Mouse (Mus musculus) layer of hippocampus, postnatal 10 days (tissue): ENCODE results near the gene Ube2m. TPM values are rescaled to one million over a fixed set of nuclear protein-coding genes. Genes with fewer than 3 reads are reported as not detected.
"Not testable (repeated sequence)": the region's sequence is repeated elsewhere in the genome, so short reads cannot be mapped to it uniquely, and the experiment has no call there.

Source experiments
- DNase-seq, 2 experiments: peaks; one replicate each; pipeline ENCODE4 v3.0.0; 2021; ENCODE audit warnings: low spot score in 2 of 2
- long read RNA-seq: library from polyadenylated mRNA; stranded (forward); transcript quantifications from one replicate; pipeline ENCODE4 v2.0.0, GENCODE M21; 2023
- total RNA-seq, 2 experiments: library from RNA; stranded (reverse); gene quantifications; 2 replicates each; pipeline ENCODE4 v1.2.3; 2021

Ube2m gene
- total RNA-seq, result 100 to 1,000 TPM; 198 to 220 TPM
- long read RNA-seq, transcript Ube2m-201 (6 exons, 1,472 nt), result major isoform, 444 of 462 reads
- long read RNA-seq, partial matches to known transcripts, result 4 of 462 reads
- long read RNA-seq, other reads (novel, unspliced or antisense), result 11 of 462 reads

DNA sequence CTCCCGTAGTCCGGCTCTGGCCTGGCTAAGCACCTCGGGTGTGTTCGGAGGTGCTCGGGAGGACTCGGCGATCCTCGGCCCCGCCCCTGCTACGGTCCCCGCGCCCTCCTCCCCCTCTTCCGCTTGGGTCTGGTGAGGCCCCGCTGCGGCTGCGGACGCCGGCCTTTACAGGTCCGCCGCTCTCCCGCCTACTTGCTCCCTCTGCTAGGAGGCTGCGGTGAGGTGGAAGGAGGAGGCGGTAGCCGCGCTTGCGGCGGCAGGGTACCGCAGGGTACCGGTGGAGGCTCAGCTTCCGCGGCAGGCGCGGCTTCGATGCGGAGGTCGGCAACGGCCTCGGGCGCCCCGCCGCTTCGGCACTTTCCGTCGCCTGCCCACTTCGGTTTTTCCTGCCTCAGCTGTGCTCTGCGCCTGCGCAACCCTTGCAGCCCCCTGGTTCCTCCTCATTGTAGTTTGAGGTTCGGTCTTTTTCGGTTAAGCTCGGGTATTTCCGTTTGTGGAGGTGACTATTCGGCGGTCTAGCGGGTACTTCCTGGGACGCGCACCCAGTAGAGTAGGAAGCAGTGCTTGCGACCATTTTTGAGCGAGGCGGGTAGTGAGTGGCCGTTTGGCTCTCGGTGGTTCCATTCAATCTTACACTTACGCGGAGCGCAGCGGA, at the start of gene Ube2m:
Gene Ube2m (minus strand): TSS at position 375 of the 655 bp plus-strand sequence.
- peak; percentile 100 for DNase-seq

DNA sequence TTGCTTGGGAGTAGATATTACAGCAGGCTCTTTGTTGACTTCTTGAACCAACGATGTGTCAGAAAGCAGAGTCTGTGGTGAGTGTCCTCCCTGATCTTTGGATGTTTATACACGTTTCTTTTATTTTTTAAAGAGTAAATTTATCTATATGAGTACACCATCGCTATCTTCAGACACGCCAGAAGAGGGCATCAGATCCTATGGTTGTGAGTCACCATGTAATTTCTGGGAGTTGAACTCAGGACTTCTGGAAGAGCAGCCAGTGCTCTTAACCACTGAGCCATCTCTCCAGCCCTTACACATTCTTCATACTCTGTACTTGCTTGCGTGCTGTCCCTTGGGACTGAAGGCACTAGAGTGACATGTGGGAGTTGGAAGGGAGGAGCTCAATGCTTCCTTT, 34.2 kb upstream of the Ube2m start:
- DNase-seq, result no peak

DNA sequence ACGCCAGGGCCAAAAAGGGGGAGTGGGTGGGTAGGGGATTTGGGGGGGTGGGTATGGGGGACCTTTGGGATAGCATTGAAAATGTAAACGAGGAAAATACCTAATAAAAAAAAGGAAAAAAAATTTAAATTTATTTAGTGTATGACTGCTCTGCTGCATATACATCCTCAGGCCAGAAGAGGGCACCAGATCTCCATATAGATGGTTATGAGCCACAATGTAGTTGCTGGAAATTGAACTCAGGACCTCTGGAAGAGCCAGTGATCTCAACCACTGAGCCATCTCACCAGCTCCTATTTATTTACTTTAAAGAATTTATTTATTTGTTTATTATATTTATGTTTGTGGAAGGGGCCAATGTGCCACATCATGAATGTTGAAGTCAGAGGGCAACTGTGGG, 25.3 kb upstream of the Ube2m start:
- DNase-seq, result not testable (repeated sequence)

DNA sequence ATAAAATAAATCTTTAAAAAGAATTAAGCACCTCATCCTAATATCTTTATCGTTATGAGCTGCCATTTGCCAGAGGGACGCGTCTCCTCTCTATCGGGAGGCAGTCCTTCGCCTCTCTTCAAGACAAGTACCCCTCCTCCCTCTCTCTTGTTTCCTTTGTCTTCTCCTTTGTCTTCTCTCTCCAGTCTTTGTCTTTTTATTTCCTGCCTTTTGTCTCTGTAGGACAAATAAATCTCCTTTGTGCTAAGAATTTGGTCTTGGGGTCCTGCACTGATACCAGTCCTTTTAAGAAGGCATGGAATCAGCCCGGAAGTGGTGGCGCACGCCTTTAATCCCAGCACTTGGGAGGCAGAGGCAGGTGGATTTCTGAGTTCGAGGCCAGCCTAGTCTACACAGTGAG, 21.5 kb upstream of the Ube2m start:
- no peak for DNase-seq

DNA sequence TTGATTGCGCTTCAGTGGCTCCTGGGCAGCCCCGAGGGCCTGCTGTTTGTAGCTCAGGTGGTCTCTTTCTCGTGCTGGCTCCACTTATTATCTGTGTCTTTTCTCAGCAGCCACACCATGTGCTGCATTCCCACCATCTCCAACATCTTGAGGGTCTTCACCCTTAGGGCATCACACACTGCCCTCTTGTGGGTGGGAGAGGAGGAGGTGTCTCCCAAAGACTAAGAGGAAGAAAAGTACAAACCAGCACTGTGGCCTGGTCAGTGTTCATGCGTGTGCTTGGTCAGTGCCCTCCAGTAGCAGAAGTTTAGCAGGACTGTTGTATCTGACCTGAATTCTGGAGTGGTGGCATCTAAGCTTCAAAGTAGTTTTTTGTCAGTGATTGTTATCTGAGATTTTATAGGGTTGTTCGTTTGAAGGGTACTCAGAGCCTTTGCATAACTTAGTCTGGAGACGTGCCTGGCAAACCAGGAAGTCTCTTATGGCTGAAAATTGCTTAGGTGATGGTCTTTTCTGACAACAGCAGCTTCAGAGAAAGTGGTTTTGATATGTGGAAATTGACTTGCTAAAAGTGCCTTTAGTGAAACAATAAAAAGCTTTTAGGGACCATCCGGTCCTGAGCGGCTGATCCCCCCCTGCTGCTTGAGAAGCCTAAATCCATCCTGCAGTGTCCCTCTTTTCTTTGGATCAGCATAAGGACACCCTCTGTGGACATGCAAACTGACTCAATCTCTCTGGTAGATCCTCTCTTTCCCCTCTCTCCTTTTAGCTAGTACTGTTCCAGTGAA, 19.0 kb upstream of the Ube2m start:
- DNase-seq, result no peak

DNA sequence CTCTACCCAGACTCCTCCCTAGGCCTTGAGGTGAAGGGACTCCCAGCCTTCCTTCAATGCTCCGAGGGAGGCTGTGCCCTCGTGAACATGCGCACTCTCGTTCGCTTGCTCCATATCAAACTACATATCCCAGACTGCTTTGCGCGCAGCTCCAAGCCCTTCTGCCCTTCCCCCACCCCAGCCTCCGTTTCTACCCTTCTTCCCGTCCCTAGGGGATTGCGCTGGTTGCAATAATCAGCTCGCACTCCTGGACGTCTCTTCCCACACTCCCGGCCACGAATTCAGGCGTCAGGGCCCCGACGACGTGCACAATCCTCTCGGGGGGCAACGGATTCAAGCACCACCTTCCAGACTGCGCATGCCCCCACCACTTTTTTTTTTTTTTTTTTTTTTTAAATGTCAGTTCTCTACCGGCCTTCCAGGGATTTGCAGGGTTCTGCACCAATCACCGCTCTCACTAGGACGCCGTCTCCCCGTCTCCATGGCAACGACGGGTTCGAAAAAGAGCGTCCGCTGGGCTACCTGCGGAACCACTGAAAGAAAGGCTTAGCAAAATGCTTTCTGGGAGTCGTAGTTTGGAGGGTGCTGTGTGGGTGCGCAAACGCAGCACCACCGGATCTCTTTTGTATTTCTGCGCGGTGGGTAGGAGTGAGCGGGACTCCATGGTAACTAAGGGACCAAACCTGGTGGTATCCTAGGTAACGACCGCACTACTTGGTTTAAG, 16.4 kb upstream of the Ube2m start, which contains the start of gene Mzf1:
Gene Mzf1 (minus strand): TSS at position 478 of the 724 bp plus-strand sequence.
- peak; percentile 92 to 94 for DNase-seq

DNA sequence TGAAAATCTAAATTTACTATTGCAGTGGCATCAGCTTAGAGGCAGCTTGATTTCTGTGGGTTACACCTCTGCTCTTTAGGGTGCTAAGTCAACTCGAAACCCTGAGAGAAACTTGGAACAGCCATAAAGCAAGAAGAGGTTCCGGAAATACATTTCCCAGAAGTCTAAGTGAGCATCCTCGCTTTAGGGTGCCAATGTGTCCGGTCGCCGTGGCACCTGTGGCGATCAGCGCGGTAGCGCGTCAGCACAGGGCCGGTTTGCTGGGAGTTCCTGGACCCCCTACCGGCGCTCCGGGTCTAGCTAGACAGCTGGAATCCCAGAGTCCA, 15.8 kb upstream of the Ube2m start:
- DNase-seq, result no peak

DNA sequence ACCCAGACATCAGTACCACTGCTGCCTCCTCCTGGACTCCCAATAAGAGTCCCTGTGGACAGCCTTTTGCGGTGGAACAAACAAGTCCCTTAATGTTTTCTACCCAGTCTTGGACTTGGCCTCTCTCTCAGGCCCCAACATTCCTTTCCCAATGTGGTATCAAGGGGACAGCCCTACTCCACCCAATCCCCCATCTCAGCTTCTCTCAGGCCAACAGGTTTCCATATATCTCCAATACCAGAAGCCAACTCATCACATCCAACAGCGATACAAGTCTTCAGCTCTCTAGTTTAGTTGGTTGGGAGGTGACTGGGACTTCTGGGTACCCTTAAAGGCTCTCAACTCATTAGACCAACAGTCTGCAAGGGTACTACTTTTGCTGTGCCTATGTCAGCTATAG, 15.4 kb upstream of the Ube2m start:
- DNase-seq, result no peak

DNA sequence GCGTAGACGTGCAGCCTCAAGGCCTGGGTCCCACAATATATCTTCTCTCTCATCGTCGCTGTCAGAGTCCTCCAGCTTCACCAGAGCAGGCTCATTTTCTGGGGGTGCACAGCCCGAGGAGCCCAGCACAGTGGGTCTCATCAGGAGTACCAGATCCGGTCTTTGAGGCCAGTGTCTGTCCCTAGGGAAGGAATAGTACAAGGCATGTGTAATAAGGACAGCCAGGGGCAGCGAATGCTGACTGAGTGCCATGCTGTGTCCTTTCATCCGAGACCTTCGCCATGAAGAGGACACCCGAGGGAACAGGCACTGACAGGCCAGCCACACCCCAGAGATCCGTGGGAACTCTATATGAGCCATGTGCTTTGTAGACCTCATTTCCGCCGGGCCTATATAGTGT, 14.9 kb upstream of the Ube2m start:
- DNase-seq, result no peak

DNA sequence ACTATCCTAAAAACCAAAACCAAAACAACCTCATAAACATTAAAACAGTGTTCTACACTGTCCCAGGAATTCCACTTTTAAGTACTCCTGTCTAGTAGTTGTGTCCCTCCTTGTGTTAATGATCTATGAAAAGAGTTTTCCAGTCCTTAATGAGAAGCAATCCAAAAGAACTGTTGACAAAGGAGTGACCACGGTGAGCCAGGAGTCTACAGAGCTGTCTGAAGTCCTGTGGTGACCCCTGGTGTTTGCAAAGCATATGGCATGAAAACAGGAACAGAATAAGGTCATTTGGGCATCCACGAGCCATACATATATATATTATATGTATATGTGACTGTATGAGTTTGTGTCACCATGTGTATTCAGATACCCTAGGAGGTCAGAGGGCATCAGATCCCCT, 8.0 kb upstream of the Ube2m start:
- peak in 1 of 2 experiments; percentile 60 for DNase-seq

DNA sequence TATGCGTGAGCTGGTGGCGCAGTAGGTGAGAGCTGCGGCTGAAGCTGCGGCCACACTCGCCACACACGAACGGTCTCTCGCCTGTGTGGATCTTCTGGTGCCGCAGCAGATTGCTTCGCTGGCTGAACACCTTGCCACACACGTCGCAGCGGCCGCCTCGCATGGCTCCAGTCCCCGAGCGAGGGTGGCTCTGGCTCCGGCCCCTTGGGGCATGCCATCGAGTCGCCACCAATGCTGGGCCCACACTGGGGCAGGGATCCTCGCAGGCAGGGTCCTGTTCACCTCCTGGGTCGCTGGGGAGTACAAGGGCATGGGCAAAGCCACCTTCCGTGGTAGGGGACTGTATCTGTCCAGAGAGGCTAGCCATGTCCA, 6.2 kb upstream of the Ube2m start:
- no peak for DNase-seq

DNA sequence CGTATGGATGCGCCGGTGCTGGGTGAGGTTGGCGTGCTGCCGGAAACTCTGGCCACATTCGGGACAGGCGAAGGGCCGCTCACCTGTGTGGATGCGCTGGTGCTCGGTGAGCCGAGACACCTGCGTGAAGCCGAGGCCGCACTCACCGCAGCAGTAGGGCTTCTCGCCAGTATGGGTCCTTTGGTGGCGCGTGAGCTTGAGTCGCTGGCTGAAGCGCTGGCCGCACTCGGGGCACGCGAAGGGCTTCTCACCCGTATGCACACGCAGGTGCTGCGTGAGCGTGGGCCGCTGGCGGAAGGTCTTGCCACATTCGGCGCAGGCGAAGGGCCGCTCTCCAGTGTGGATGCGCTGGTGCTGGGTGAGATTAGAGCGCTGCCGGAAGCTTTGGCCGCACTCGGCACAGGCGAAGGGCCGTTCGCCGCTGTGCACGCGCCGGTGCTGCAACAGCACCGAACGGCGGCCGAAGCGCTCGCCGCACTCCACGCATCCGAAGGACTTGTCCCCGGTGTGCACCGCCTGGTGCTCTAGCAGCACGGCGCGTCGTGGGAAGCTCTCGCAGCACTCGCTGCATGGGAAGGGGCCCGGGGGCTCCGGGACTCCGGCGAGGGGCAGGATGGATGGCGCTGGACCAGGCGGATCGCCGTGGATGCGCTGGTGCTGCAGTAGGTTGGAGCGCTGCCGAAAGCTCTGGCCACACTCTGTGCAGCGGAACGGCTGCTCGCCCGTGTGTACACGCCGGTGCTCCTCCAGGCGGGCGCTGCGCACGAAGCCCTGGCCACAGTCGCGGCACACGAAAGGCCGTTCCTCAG, 5.6 kb upstream of the Ube2m start:
- DNase-seq, result peak; percentile 61 to 67

DNA sequence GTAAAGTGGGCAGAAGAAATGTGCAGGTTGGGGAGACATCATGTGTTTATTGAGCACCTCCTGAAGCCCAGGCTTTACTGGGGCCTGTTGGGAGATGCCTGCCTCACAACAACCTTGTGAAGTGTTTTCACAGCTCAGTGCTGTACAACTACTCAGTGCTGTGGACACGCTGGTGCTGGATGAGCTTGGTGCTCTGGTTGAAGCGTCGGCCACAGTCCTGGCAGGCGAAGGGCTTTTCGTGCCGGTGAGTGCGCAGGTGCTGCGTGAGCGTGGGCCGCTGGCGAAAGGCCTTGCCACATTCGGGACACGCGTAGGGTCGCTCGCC, 5.0 kb upstream of the Ube2m start:
- no peak for DNase-seq

DNA sequence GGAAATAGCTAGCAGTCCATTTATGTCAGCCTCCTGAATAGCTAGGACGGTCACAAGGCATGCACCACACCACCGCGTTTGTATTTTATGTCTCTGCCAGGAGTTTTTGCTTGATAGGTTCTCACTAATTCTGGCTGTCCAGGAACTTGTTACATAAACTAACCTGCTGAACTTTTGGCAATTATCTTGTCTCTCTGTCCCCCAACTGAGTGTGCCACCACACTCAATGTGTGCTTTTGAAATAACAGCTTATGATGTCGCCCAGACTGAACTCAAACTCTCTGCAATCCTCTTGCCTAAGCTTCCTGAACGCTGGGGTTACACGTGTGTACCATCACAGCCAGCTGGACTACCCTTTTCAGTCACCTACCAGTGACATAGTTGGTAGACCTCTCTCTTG, 4.4 kb upstream of the Ube2m start:
- peak in 1 of 2 experiments; percentile 10 for DNase-seq

DNA sequence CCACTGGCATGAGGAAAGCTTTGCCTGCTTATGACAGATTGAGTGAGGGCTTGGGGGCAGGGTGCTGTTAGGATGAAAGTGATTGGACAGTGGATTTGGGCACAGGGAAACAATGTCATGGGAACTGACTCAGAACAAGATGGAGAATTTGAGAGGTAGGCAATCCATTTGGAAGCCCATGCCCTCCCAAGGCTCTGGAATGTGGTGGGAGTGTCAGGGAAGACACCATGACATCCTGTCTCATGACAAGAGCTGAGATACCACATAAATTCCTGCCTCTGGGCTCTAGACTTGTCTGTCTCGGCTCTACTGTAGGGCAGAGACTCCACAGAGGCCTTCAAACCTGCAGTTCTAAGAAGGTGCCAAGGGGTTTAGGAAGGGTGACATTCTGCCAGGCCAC, 3.2 kb upstream of the Ube2m start:
- peak in 1 of 2 experiments; percentile 8 for DNase-seq

DNA sequence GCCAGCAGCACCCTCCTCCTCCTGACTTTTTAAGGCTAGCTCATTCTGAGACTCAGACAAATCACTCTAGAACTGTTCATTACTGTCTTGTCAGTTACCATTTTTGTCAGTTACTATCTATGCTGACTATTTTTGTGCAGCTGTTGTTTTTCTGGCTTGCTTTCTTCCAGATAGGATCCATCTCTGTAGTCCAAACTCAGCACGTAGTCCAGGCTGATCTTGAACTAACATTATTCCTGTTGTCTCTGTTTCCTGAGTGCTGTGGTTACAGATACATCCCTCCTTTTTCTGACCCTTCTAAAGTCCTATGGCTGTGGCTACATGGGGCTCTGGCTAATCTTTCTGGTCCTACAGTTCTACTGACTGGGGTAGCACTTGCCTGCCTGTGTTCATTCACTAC, 1.1 kb upstream of the Ube2m start:
- DNase-seq, result peak in 1 of 2 experiments; percentile 10

DNA sequence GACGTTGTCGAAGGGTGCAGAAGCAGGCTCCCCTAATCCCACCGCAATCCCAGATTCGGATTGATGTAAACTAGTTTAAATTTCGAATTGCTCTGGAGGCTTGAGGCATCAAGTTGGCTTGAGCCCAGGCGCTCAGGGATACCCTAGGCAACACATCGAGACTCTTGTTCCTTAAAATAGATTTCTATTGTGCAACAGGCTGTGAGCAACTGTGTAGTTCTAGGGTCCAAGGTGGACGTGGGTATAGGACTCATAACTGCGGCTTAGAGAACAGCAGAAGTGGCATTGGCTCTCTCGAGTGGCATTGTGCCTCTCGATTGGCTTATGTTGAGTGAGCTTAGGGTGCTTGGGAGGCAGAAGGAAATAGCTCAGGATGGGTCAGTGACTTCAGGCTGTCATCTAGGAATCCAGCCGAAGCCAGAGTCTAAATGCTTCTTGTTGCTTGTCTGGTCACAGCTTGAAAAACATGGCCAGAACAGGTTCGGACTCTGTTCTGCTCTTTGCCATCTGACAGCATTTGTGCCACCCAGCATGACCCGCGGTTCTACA, 620 bp upstream of the Ube2m start:
- no peak for DNase-seq

DNA sequence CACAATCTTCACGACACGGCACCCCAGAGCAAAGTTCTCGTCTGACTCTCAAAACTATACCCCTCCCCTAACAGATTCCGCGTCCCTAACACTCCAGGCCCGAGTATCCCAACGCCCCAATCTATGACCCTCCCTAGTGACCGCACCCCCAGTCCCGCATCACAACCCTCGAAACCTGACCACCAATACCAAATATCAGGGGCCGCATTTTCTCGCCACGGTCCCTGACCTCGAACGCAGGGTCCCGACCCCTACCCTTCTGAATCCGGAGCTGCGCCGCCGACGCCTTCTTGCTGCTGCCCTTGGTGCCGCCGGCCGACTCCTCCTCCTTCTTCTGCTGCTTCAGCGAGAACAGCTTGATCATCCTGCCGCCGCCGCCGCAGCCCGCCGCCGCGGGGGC, 709 bp downstream of the Ube2m start:
- peak in 1 of 2 experiments; percentile 56 for DNase-seq

DNA sequence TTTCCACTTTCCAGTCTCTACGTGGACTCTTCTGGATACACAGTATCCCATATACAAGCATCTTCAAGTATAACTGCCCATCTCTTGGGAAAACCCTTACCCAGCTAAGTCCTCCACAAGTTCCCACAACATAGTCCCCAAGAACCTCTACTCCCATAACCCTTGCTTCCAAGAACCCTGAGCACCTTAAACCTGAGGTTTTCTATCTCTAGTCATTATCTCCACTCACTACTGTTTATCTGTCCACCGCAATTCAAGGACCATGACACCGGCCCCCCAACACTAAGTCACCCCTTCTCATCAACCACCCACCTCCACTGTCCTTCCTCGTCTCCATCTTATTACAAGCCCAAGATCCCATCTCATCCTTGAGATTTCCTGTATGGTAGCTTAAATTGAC, 1.3 kb downstream of the Ube2m start:
- no peak for DNase-seq

DNA sequence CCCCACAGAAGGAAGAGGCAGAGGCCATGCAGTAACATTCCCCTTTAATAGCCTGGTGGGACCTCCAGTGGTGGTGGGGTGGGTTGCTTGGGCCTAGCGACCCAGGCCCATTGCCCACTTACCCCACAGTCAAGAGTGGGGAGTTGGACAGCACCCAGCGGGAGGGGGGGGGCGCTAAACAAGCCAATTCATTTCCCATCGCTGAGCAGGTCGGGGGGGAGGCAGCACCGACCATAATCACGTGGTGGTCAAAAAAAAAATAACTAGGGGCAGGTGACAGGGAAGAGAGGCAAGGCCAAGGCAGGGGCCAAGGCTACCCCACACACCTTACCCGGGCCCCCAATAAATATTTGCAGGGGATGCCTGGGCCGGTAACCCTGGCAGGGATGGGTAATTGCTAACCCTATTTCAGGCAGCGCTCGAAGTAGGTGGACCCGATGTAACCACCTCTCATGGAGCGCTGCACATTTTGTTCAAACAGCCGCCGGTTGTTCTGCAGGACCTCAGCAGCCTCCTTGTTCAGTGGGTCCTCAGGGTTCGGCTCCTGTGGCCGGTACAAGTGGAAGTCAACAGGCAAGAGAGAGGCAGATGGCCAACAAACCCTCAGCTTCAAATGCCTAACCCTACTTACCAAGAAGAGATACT, 2.7 kb downstream of the Ube2m start:
- peak in 1 of 2 experiments; percentile 35 for DNase-seq
